In genomic region chr8:87225504-87226425, GRCm38 (mm10) we compare ENCODE assay signal across 14 mouse cellular contexts.
DNase-seq lines count a peak whose midpoint lies in the region; ATAC-seq lines count a peak whose summit lies in the region.
"Had no signal": no experiment of that assay in that cellular context is flagged by ENCODE, and none has a peak within 500 bp of the region (broad histone marks: within the 10 kb centered on the region; RNA-seq: fewer than 3 reads in every experiment).

No protein-coding gene starts in this region.

- WGBS in neural tube, embryonic 13.5 days: 70% methylated on average over 11 of the region's 11 CpGs
- WGBS in limb, embryonic 10.5 days: 81% methylated on average over 11 of the region's 11 CpGs

- intact Hi-C loops in left cerebral cortex, postnatal 36 days (cut with DNase I): no loop called here
- intact Hi-C loops in gastrocnemius, postnatal 36 days (cut with DNase I): no loop called here

- H3K27ac ChIP-seq in neural tube, embryonic 13.5 days (replicated peaks): peak overlapping the region; percentile 49
- 0 out of 2 replicates have a peak overlapping the region, but pooled peaks have one; percentile 26 for H3K27ac ChIP-seq in limb, embryonic 10.5 days
- H3K27ac ChIP-seq: embryonic facial prominence, embryonic 12.5 days had no signal

- DNase-seq in cerebellum, adult 11-12 months: peak; percentile 49
- no peak for DNase-seq in cerebellum, postnatal 4 days (ENCODE audit: low spot score in 2 of 2)
- DNase-seq in neural tube, embryonic 10.5 days (ENCODE audit: extremely low spot score, low spot score): no peak
- DNase-seq in limb, embryonic 10.5 days (ENCODE audit: low spot score): no peak
- no peak for DNase-seq in left cerebral cortex, postnatal 36 days (ENCODE audit: low spot score in 2 of 2)
- no peak for DNase-seq in gastrocnemius, postnatal 36 days
- no peak for DNase-seq in T-cell, adult 2 months (ENCODE audit: low spot score)
- DNase-seq: heart, postnatal 36 days; kidney, adult 2 months; lung, postnatal 4 days; spleen, adult 18-20 months had no signal

- ATAC-seq in neural tube, embryonic 13.5 days (ENCODE audit: low read depth): peak; percentile 65; the same call in 1 of the 2 replicates

- no peak overlapping the region for H3K4me3 ChIP-seq in neural tube, embryonic 13.5 days
- H3K4me3 ChIP-seq in limb, embryonic 10.5 days: no peak overlapping the region
- H3K4me3 ChIP-seq: embryonic facial prominence, embryonic 12.5 days had no signal

- H3K9me3 ChIP-seq in neural tube, embryonic 13.5 days: 0 out of 2 replicates have a peak, but pooled peaks cover 5% of the 10 kb centered on the region
- no peaks in the 10 kb centered on the region for H3K9me3 ChIP-seq in limb, embryonic 10.5 days (replicated peaks)
- H3K9me3 ChIP-seq: embryonic facial prominence, embryonic 12.5 days had no signal

- H3K4me2 ChIP-seq in neural tube, embryonic 13.5 days: no peak overlapping the region
- H3K4me2 ChIP-seq: embryonic facial prominence, embryonic 12.5 days; liver, embryonic 11.5 days had no signal

- H3K27me3 ChIP-seq in neural tube, embryonic 13.5 days: peaks cover 6% of the 10 kb centered on the region; the same call in 1 of the 2 replicates
- no peaks in the 10 kb centered on the region for H3K27me3 ChIP-seq in limb, embryonic 10.5 days (ENCODE audit: low read depth, poor library complexity, severe bottlenecking)

- peaks cover 14% of the 10 kb centered on the region; the same call in 1 of the 2 replicates for H3K4me1 ChIP-seq in neural tube, embryonic 13.5 days (replicated peaks)
- peaks cover 8% of the 10 kb centered on the region for H3K4me1 ChIP-seq in limb, embryonic 10.5 days
- H3K4me1 ChIP-seq: embryonic facial prominence, embryonic 12.5 days had no signal

- H3K36me3 ChIP-seq in neural tube, embryonic 13.5 days: no peaks in the 10 kb centered on the region
- no peaks in the 10 kb centered on the region for H3K36me3 ChIP-seq in limb, embryonic 10.5 days
- H3K36me3 ChIP-seq: embryonic facial prominence, embryonic 12.5 days had no signal

- H3K9ac ChIP-seq in neural tube, embryonic 13.5 days: no peak overlapping the region
- H3K9ac ChIP-seq: embryonic facial prominence, embryonic 12.5 days had no signal
